Mouse (Mus musculus) forebrain, postnatal 0 days (tissue): ENCODE measurements around the gene Twnk. TPM values are rescaled to one million over a fixed set of nuclear protein-coding genes. Genes with fewer than 3 reads are reported as not detected.

ENCODE experiments used
- ATAC-seq: fragments of 200-750 bp; cut with Nextera tagmentation; 2 replicates; pipeline ENCODE4 v1.8.0; 2017; ENCODE audit warnings: mild to moderate bottlenecking, moderate library complexity
- DNase-seq: peaks from one replicate; pipeline ENCODE4 v3.0.0-alpha.2; 2015
- H3K27ac ChIP-seq: fragments of 300-500 bp; sonication (generic); 2 replicates; pipeline ENCODE4 v1.5.1; 2014; ENCODE audit warnings: low read depth, mild to moderate bottlenecking, antibody characterized with exemption, low read length, moderate library complexity, mixed read lengths
- H3K27me3 ChIP-seq: fragments of 300-500 bp; sonication (generic); 2 replicates; pipeline ENCODE4 v1.6.1; 2014; ENCODE audit warnings: mild to moderate bottlenecking, low read length, mixed read lengths; ENCODE audit not compliant: insufficient read depth
- H3K36me3 ChIP-seq: fragments of 300-500 bp; sonication (generic); 2 replicates; pipeline ENCODE4 v1.6.1; 2014; ENCODE audit warnings: mild to moderate bottlenecking, moderate library complexity; ENCODE audit not compliant: insufficient read depth
- H3K4me1 ChIP-seq: fragments of 300-500 bp; sonication (generic); 2 replicates; pipeline ENCODE4 v1.6.1; 2014; ENCODE audit warnings: antibody characterized with exemption; ENCODE audit not compliant: insufficient read depth
- H3K4me2 ChIP-seq: fragments of 300-500 bp; sonication (generic); 2 replicates; pipeline ENCODE4 v1.6.1; 2014; ENCODE audit warnings: low read depth, mild to moderate bottlenecking, moderate library complexity
- H3K4me3 ChIP-seq: fragments of 300-500 bp; sonication (generic); 2 replicates; pipeline ENCODE4 v1.5.1; 2014; ENCODE audit warnings: low read depth, low read length, mixed read lengths
- H3K9ac ChIP-seq: fragments of 300-500 bp; sonication (generic); 2 replicates; pipeline ENCODE4 v1.6.1; 2014; ENCODE audit warnings: mild to moderate bottlenecking
- H3K9me3 ChIP-seq: fragments of 300-500 bp; sonication (generic); 2 replicates; pipeline ENCODE4 v1.6.1; 2016; ENCODE audit warnings: low read length
- CTCF ChIP-seq: sonication (generic); IDR thresholded peaks from 2 replicates; pipeline ENCODE4 v1.5.1; 2016; ENCODE audit warnings: antibody characterized with exemption, control low read depth, low read depth
- WGBS: fragments of 180-500 bp; shearing (Covaris S2); extraction: QIAGEN DNeasy Blood & Tissue Kit; methylation state at CpG from one replicate; pipeline ENCODE4 v1.1.7; 2014; 5-methylcytosine and 5-hydroxymethylcytosine counted together
- polyA plus RNA-seq: library from polyadenylated mRNA; unstranded; fragments of >200 nt; fragmentation: Nextera tagmentation; extraction: Ambion mirVana; gene quantifications from 2 replicates; pipeline ENCODE4 v1.2.1, GENCODE M21; 2015
- total RNA-seq: library from RNA; depleted of rRNA; stranded (reverse); fragments of >200 nt; gene quantifications from 2 replicates; pipeline ENCODE4 v1.2.3, GENCODE M21; 2014

The Twnk gene
- total and polyA plus RNA-seq, 2 experiments from 2014 or later: 7.7 to 10.8 TPM

GRCm38 (mm10) chr19:45010646-45011045, 5.2 kb downstream of the Twnk start:
- Histone ChIP-seq H3K27ac (no peak overlapping the region), H3K36me3 (peaks cover 24% of the 10 kb centered on the region), H3K9me3 (no peaks in the 10 kb centered on the region), H3K4me3 (no peak overlapping the region), H3K4me2 (no peak overlapping the region), H3K9ac (no peak overlapping the region), H3K27me3 (peaks cover 4% of the 10 kb centered on the region; the same call in 1 of the 2 replicates), H3K4me1 (peaks cover 17% of the 10 kb centered on the region)
- TF ChIP-seq CTCF: no peak
- ATAC-seq (no peak), DNase-seq (no peak)
- WGBS: 90% methylated on average over 4 of the region's 4 CpGs

- Histone ChIP-seq H3K36me3 (peaks cover 24% of the 10 kb centered on the region), H3K4me1 (peaks cover 26% of the 10 kb centered on the region), H3K27me3 (peaks cover 4% of the 10 kb centered on the region; the same call in 1 of the 2 replicates), H3K9me3 (no peaks in the 10 kb centered on the region), H3K4me3 (no peak overlapping the region), H3K4me2 (no peak overlapping the region), H3K27ac (0 out of 2 replicates have a peak overlapping the region, but pooled peaks have one; percentile 29), H3K9ac (peak overlapping the region; percentile 31; the same call in 1 of the 2 replicates)
- DNase-seq (no peak), ATAC-seq (no peak)
- TF ChIP-seq CTCF: no peak
- WGBS: 79% methylated on average over 8 of the region's 8 CpGs
These were observed 6.8 kb downstream of the Twnk start for GRCm38 (mm10) chr19:45012219-45012618.

- peak; percentile 65 for DNase-seq
- Histone ChIP-seq H3K9me3 (no peaks in the 10 kb centered on the region), H3K36me3 (peaks cover 24% of the 10 kb centered on the region), H3K27ac (0 out of 2 replicates have a peak overlapping the region, but pooled peaks have one; percentile 29), H3K4me3 (no peak overlapping the region), H3K4me2 (no peak overlapping the region), H3K4me1 (peaks cover 22% of the 10 kb centered on the region), H3K27me3 (peaks cover 4% of the 10 kb centered on the region; the same call in 1 of the 2 replicates), H3K9ac (peak overlapping the region; percentile 31; the same call in 1 of the 2 replicates)
- ATAC-seq: no peak; the same call in 1 of the 2 replicates
- peak; percentile 70 for TF ChIP-seq CTCF
- 30% methylated on average over 6 of the region's 6 CpGs for WGBS
These were observed 7.2 kb downstream of the Twnk start for GRCm38 (mm10) chr19:45012636-45013035.

GRCm38 (mm10) chr19:45013581-45014225, 8.2 kb downstream of the Twnk start:
- Histone ChIP-seq H3K27ac (no peak overlapping the region), H3K36me3 (peaks cover 24% of the 10 kb centered on the region), H3K27me3 (peaks cover 4% of the 10 kb centered on the region; the same call in 1 of the 2 replicates), H3K4me3 (no peak overlapping the region), H3K4me1 (peaks cover 22% of the 10 kb centered on the region), H3K4me2 (no peak overlapping the region), H3K9ac (no peak overlapping the region), H3K9me3 (no peaks in the 10 kb centered on the region)
- 71% methylated on average over 6 of the region's 6 CpGs for WGBS
- no peak for TF ChIP-seq CTCF
- ATAC-seq (no peak), DNase-seq (no peak)

- no peak for DNase-seq
- H3K27ac ChIP-seq: no peak within 1 kb of the TSS
- 13% methylated on average over 10 of the region's 10 CpGs for WGBS
- H3K9ac ChIP-seq: peak within 1 kb of the TSS; percentile 39
- peaks cover 22% of the 10 kb centered on the region for H3K4me1 ChIP-seq
- peaks cover 4% of the 10 kb centered on the region; the same call in 1 of the 2 replicates for H3K27me3 ChIP-seq
- ATAC-seq: no peak
- H3K4me3 ChIP-seq: peak within 1 kb of the TSS; percentile 76
- H3K9me3 ChIP-seq: no peaks in the 10 kb centered on the region
- TF ChIP-seq CTCF: no peak
- peaks cover 20% of the 10 kb centered on the region for H3K36me3 ChIP-seq
- H3K4me2 ChIP-seq: peak within 1 kb of the TSS; percentile 64
These were observed 9.0 kb downstream of the Twnk start, which contains the start of gene Lzts2 for GRCm38 (mm10) chr19:45014335-45014971. TSS of gene Lzts2 (plus strand) at chr19:45014414.

GRCm38 (mm10) chr19:45014981-45015402, 9.5 kb downstream of the Twnk start:
- H3K4me3 ChIP-seq: peak overlapping the region; percentile 76
- no peak for DNase-seq
- H3K4me2 ChIP-seq: peak overlapping the region; percentile 64
- peaks cover 22% of the 10 kb centered on the region for H3K4me1 ChIP-seq
- peak overlapping the region; percentile 39 for H3K9ac ChIP-seq
- no peak overlapping the region for H3K27ac ChIP-seq
- H3K9me3 ChIP-seq: no peaks in the 10 kb centered on the region
- H3K27me3 ChIP-seq: peaks cover 4% of the 10 kb centered on the region; the same call in 1 of the 2 replicates
- peaks cover 18% of the 10 kb centered on the region for H3K36me3 ChIP-seq
- 2% methylated on average over 25 of the region's 25 CpGs for WGBS
- no peak for TF ChIP-seq CTCF
- no peak for ATAC-seq
